Mouse (Mus musculus): ENCODE measurements around the gene Ppp1ca. TPM values are rescaled to one million over a fixed set of nuclear protein-coding genes. Genes with fewer than 3 reads are reported as not detected.

Gene Ppp1ca
- polyA plus RNA-seq, 1 experiment from 2014 or later = 709 TPM

- Histone ChIP-seq H3K4me1 (peaks cover 29% of the 10 kb centered on the region), H3K4me2 (no peak overlapping the region), H3K9me3 (no peaks in the 10 kb centered on the region), H3K36me3 (replicated peaks) (peaks cover 52% of the 10 kb centered on the region), H3K27ac (no peak overlapping the region), H3K27me3 (no peaks in the 10 kb centered on the region), H3K9ac (no peak overlapping the region), H3K4me3 (replicated peaks) (no peak overlapping the region; the same call in 1 of the 2 replicates)
- ATAC-seq (ENCODE audit: low FRiP score) = no peak
- WGBS = 87% methylated on average over 8 of the region's 8 CpGs
These were observed 2.3 kb downstream of the Ppp1ca start for GRCm38 (mm10) chr19:4194021-4194724.

- no peak for ATAC-seq (ENCODE audit: low FRiP score)
- no peaks in the 10 kb centered on the region for H3K9me3 ChIP-seq
- 85% methylated on average over 12 of the region's 12 CpGs for WGBS
- no peaks in the 10 kb centered on the region for H3K27me3 ChIP-seq
- peaks cover 30% of the 10 kb centered on the region for H3K4me1 ChIP-seq
- no peak overlapping the region for H3K4me2 ChIP-seq
- peaks cover 60% of the 10 kb centered on the region for H3K36me3 ChIP-seq (replicated peaks)
- no peak overlapping the region; the same call in 1 of the 2 replicates for H3K27ac ChIP-seq
- H3K9ac ChIP-seq = no peak overlapping the region
- H3K4me3 ChIP-seq (replicated peaks) = no peak overlapping the region
These were observed 3.1 kb downstream of the Ppp1ca start for GRCm38 (mm10) chr19:4194776-4195650.

- H3K4me1 ChIP-seq = peaks cover 41% of the 10 kb centered on the region
- 0 out of 2 replicates have a peak overlapping the region, but pooled peaks have one; percentile 42 for H3K27ac ChIP-seq
- peaks cover 64% of the 10 kb centered on the region for H3K36me3 ChIP-seq (replicated peaks)
These were observed 4.2 kb downstream of the Ppp1ca start for GRCm38 (mm10) chr19:4196048-4196447.

DNA sequence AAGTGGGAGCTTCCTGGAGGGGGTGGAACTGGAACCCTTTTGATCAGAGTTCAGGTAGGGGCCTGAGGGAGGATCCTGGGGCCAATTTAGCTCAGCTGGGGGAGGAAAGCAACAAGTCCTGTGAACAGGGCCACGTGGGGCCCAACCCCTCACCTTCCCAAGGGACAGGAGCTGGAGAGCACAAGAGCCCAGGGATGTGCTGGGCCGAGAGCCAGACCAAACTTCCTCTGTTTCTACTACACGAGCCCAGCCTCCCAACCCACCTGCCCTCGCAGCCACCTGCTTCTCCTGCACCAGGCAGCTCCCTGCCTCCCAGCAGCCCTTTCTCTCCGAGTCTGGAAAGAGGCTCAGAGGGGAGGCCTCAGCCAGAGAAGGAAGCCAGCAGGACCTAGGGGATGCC is 4.7 kb downstream of the Ppp1ca start:
- peaks cover 64% of the 10 kb centered on the region for H3K36me3 ChIP-seq (replicated peaks)
- H3K27me3 ChIP-seq = no peaks in the 10 kb centered on the region
- no peak overlapping the region for H3K4me3 ChIP-seq (replicated peaks)
- no peak overlapping the region for H3K9ac ChIP-seq
- ATAC-seq (ENCODE audit: low FRiP score) = no peak
- peak overlapping the region; percentile 48; the same call in 1 of the 2 replicates for H3K27ac ChIP-seq
- no peaks in the 10 kb centered on the region for H3K9me3 ChIP-seq
- peaks cover 39% of the 10 kb centered on the region for H3K4me1 ChIP-seq
- WGBS = 71% methylated on average over 5 of the region's 5 CpGs
- peak overlapping the region; percentile 13; the same call in 1 of the 2 replicates for H3K4me2 ChIP-seq

More at GRCm38 (mm10) chr19:4196048-4196447, 4.2 kb downstream of the Ppp1ca start:
- Histone ChIP-seq H3K9me3 (no peaks in the 10 kb centered on the region), H3K9ac (no peak overlapping the region), H3K4me3 (replicated peaks) (no peak overlapping the region), H3K4me2 (no peak overlapping the region), H3K27me3 (no peaks in the 10 kb centered on the region)
- no peak for ATAC-seq (ENCODE audit: low FRiP score)
- WGBS = 86% methylated on average over 2 of the region's 2 CpGs

GRCm38 (mm10) chr19:4197180-4197579 is 5.3 kb downstream of the Ppp1ca start:
- H3K9me3 ChIP-seq = no peaks in the 10 kb centered on the region
- H3K27ac ChIP-seq = no peak overlapping the region
- peaks cover 41% of the 10 kb centered on the region for H3K4me1 ChIP-seq
- no peak overlapping the region for H3K4me2 ChIP-seq
- ATAC-seq (ENCODE audit: low FRiP score) = no peak
- H3K36me3 ChIP-seq (replicated peaks) = peaks cover 64% of the 10 kb centered on the region
- WGBS = 69% methylated on average over 3 of the region's 3 CpGs
- H3K9ac ChIP-seq = no peak overlapping the region
- no peaks in the 10 kb centered on the region for H3K27me3 ChIP-seq
- H3K4me3 ChIP-seq (replicated peaks) = no peak overlapping the region

- Histone ChIP-seq H3K36me3 (replicated peaks) (peaks cover 30% of the 10 kb centered on the region), H3K4me1 (peaks cover 20% of the 10 kb centered on the region), H3K27ac (peak within 1 kb of the TSS; percentile 56; the same call in 1 of the 2 replicates), H3K27me3 (peaks cover 31% of the 10 kb centered on the region), H3K4me3 (replicated peaks) (peak within 1 kb of the TSS; percentile 70), H3K4me2 (peak within 1 kb of the TSS; percentile 88), H3K9ac (peak within 1 kb of the TSS; percentile 84), H3K9me3 (no peaks in the 10 kb centered on the region)
- peak; percentile 85 for ATAC-seq (ENCODE audit: low FRiP score)
- WGBS = under 1% methylated on average over 34 of the region's 34 CpGs
These were observed 9.5 kb downstream of the Ppp1ca start, which contains the start of gene Rad9a for GRCm38 (mm10) chr19:4201291-4201909. TSS of gene Rad9a (minus strand) at chr19:4201662.

- Histone ChIP-seq H3K36me3 (replicated peaks) (peaks cover 22% of the 10 kb centered on the region), H3K9me3 (no peaks in the 10 kb centered on the region), H3K4me2 (peak overlapping the region; percentile 88), H3K9ac (peak overlapping the region; percentile 71), H3K4me1 (peaks cover 20% of the 10 kb centered on the region), H3K27ac (no peak overlapping the region), H3K27me3 (peaks cover 34% of the 10 kb centered on the region), H3K4me3 (replicated peaks) (peak overlapping the region; percentile 70)
- peak; percentile 20 for ATAC-seq (ENCODE audit: low FRiP score)
- WGBS = 29% methylated on average over 7 of the region's 7 CpGs
These were observed 10.3 kb downstream of the Ppp1ca start for GRCm38 (mm10) chr19:4202149-4202548.

GRCm38 (mm10) chr19:4203148-4203547 is 11.3 kb downstream of the Ppp1ca start:
- Histone ChIP-seq H3K4me1 (peaks cover 20% of the 10 kb centered on the region), H3K27me3 (peaks cover 34% of the 10 kb centered on the region), H3K27ac (no peak overlapping the region), H3K9me3 (no peaks in the 10 kb centered on the region), H3K9ac (no peak overlapping the region), H3K4me3 (replicated peaks) (no peak overlapping the region), H3K4me2 (no peak overlapping the region), H3K36me3 (replicated peaks) (peaks cover 15% of the 10 kb centered on the region)
- WGBS = 70% methylated on average over 3 of the region's 3 CpGs
- ATAC-seq (ENCODE audit: low FRiP score) = no peak

GRCm38 (mm10) chr19:4203604-4204326 is 11.9 kb downstream of the Ppp1ca start:
- Histone ChIP-seq H3K9ac (no peak overlapping the region), H3K4me2 (no peak overlapping the region)
- WGBS = 64% methylated on average over 13 of the region's 13 CpGs

GRCm38 (mm10) chr19:4204889-4205288 is 13.0 kb downstream of the Ppp1ca start:
- peaks cover 37% of the 10 kb centered on the region for H3K27me3 ChIP-seq
- no peaks in the 10 kb centered on the region for H3K9me3 ChIP-seq
- H3K4me3 ChIP-seq (replicated peaks) = no peak overlapping the region
- H3K9ac ChIP-seq = no peak overlapping the region
- WGBS = 54% methylated on average over 4 of the region's 4 CpGs
- no peak for ATAC-seq (ENCODE audit: low FRiP score)
- no peak overlapping the region for H3K27ac ChIP-seq
- H3K4me2 ChIP-seq = no peak overlapping the region
- peaks cover 20% of the 10 kb centered on the region for H3K4me1 ChIP-seq
- peaks cover 5% of the 10 kb centered on the region; the same call in 1 of the 2 replicates for H3K36me3 ChIP-seq (replicated peaks)

More at GRCm38 (mm10) chr19:4203604-4204326, 11.9 kb downstream of the Ppp1ca start:
- no peak overlapping the region for H3K4me3 ChIP-seq (replicated peaks)
- peaks cover 37% of the 10 kb centered on the region for H3K27me3 ChIP-seq
- no peak overlapping the region for H3K27ac ChIP-seq
- peaks cover 20% of the 10 kb centered on the region for H3K4me1 ChIP-seq
- no peaks in the 10 kb centered on the region for H3K9me3 ChIP-seq
- H3K36me3 ChIP-seq (replicated peaks) = peaks cover 15% of the 10 kb centered on the region
- ATAC-seq (ENCODE audit: low FRiP score) = no peak

DNA sequence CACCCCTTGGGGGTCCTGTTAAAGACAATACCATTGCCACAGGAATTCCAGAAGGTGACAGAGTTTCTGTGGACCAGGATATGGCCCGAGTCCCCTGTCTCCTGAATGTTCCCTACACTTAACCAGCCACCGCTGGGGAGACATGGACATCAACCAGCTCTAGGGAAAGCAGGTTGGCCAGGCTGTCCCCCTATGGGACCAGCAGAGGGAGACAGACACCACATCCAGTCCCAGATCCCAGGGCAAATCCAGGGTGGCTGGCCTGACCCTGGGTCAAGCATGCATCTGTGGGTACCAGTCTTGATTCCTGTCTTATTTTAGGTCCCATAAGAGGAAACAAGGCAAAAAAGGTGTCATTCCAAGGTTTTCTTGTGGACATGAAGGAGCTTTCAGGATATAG is 15.1 kb downstream of the Ppp1ca start:
- Histone ChIP-seq H3K36me3 (replicated peaks) (no peaks in the 10 kb centered on the region), H3K9me3 (no peaks in the 10 kb centered on the region), H3K4me3 (replicated peaks) (no peak overlapping the region), H3K27ac (no peak overlapping the region), H3K9ac (no peak overlapping the region), H3K4me2 (no peak overlapping the region), H3K4me1 (peaks cover 7% of the 10 kb centered on the region), H3K27me3 (peaks cover 50% of the 10 kb centered on the region)
- 2% methylated on average over 2 of the region's 2 CpGs for WGBS
- peak; percentile 60; the same call in 1 of the 2 replicates for ATAC-seq (ENCODE audit: low FRiP score)
